Mouse (Mus musculus): ENCODE measurements around the gene Srcin1. TPM values are rescaled to one million over a fixed set of nuclear protein-coding genes. Genes with fewer than 3 reads are reported as not detected.

The Srcin1 gene
- polyA plus RNA-seq, 1 experiment from 2014 or later: not detected

DNA sequence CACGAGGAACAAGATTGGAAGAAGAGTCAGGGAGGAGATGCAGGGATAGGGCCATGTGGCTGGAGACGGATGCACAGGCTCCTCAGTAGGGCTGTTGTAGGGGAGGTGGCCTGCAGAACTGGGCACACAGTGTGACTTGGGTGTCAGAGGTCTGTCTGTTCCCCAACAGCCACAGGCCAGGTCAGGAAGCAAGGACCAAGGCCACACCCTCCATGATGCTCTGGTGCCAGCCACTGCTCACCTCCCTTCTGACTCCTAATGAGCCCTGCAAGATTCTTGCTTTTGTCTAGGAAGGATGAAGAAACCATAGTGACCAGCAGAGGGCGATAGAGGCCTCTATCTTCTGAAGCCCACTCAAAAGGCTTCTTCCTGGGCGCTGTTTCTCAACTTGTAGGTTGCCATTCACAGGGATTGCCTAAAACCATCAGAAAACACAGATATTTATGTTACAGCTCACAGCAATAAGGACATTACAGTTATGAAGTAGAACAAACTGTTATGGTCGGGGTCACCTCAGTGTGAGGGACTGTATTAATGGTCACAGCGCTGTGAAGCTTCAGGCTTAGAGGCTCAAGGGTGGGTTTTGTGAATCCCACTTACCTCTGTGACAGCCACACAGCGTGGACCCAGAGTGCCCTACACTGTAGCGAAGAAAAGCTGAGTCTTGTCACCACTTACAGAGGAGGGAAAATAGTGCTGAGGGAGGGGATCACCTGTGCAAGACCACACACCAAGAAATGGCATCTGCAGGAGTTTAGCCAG, 99.5 kb downstream of the Srcin1 start:
- ATAC-seq (ENCODE audit: insufficient read depth): 0 out of 2 replicates have a peak, but pooled peaks have one; percentile 16
- Histone ChIP-seq H3K27ac (replicated peaks) (no peak overlapping the region), H3K4me1 (replicated peaks) (peaks cover 14% of the 10 kb centered on the region; the same call in 1 of the 2 replicates), H3K27me3 (no peaks in the 10 kb centered on the region), H3K9me3 (replicated peaks) (no peaks in the 10 kb centered on the region), H3K36me3 (replicated peaks) (peaks cover 100% of the 10 kb centered on the region), H3K4me2 (no peak overlapping the region), H3K4me3 (replicated peaks) (no peak overlapping the region), H3K9ac (no peak overlapping the region)
- WGBS (ENCODE audit: insufficient replicate concordance): 72% methylated on average over 8 of the region's 8 CpGs

DNA sequence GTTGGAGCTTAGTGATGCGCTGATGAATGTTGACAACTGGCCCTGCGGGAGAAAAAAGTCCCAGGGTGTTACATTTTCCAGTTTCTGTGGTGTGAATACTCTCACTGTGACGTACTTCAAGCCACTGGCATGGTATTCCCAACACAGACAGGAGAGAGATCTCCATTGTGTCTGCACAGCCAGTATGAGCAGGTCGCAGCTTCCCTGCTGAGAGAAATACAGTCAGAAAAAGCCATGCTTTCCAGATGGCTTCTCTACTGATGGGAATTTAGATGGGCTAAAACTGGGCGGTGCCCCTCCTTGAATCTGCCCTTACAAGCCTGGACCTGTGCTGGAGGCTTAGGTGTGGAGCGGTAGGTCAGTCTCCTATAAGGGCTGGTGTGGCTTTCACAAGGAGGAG, 104.7 kb downstream of the Srcin1 start:
- Histone ChIP-seq H3K9ac (no peak overlapping the region), H3K9me3 (replicated peaks) (no peaks in the 10 kb centered on the region), H3K4me3 (replicated peaks) (no peak overlapping the region), H3K27ac (replicated peaks) (no peak overlapping the region), H3K4me2 (no peak overlapping the region), H3K27me3 (no peaks in the 10 kb centered on the region), H3K36me3 (replicated peaks) (peaks cover 100% of the 10 kb centered on the region), H3K4me1 (replicated peaks) (peaks cover 12% of the 10 kb centered on the region)
- 89% methylated on average over 6 of the region's 6 CpGs for WGBS (ENCODE audit: insufficient replicate concordance)
- ATAC-seq (ENCODE audit: insufficient read depth): no peak

DNA sequence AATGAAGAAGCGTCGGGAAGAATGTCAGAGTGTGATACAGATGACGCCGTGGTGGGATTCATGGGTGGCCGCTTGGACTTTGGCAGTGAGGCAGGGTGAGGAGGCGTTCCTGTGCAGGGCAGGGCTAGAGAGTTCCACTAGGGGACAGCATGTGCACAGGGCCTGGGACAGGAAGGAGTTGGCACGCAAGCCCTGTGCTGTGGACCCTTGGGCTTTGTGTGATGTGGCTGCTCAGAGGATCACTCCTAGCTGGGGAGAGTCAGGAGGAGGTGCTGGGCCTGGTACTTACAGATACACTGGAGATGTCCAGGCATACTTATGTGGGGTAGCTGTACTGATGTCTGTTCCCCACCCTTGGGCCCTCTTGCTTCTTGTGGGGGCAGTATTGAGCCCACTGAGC, 106.2 kb downstream of the Srcin1 start:
- Histone ChIP-seq H3K4me2 (no peak overlapping the region), H3K9ac (no peak overlapping the region), H3K4me1 (replicated peaks) (peaks cover 12% of the 10 kb centered on the region), H3K27me3 (no peaks in the 10 kb centered on the region), H3K36me3 (replicated peaks) (peaks cover 100% of the 10 kb centered on the region), H3K27ac (replicated peaks) (no peak overlapping the region), H3K4me3 (replicated peaks) (no peak overlapping the region), H3K9me3 (replicated peaks) (no peaks in the 10 kb centered on the region)
- no peak for ATAC-seq (ENCODE audit: insufficient read depth)
- WGBS (ENCODE audit: insufficient replicate concordance): 92% methylated on average over 7 of the region's 7 CpGs

DNA sequence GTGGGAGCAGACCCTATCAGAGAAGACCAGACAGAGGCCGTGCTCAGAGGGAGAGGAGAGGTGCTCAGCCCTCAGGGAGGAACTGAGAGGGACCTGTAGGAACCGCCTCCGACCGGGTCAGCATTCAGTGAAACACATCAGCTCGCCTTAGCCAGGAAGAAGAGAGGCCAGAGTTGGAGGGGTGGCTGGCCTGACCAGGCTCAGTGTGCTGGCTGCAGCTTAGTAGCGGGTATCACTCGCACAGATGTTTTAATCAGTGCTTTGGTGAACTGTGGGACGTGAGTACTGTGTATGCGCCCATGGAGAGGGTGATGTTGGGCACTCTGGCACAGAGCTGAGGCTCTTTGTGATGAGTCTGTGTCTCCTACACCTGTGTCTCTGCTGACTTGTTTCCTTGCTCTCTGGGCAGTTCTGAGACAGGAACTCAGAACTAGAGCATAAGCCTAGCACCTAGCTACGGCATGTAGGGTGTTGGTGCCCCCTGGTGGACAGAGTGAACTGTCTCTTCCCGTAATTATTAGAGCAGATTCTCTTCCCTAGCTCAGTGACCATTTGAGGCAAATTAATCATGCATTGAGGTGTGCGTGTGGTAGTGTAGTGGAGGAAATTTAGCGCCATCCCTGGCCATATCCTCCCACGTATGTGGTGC, 107.2 kb downstream of the Srcin1 start:
- WGBS (ENCODE audit: insufficient replicate concordance): 53% methylated on average over 14 of the region's 14 CpGs
- Histone ChIP-seq H3K4me1 (replicated peaks) (peaks cover 12% of the 10 kb centered on the region), H3K9ac (no peak overlapping the region), H3K4me3 (replicated peaks) (no peak overlapping the region), H3K4me2 (no peak overlapping the region), H3K27ac (replicated peaks) (no peak overlapping the region), H3K36me3 (replicated peaks) (peaks cover 100% of the 10 kb centered on the region), H3K27me3 (no peaks in the 10 kb centered on the region), H3K9me3 (replicated peaks) (no peaks in the 10 kb centered on the region)
- ATAC-seq (ENCODE audit: insufficient read depth): peak; percentile 56

DNA sequence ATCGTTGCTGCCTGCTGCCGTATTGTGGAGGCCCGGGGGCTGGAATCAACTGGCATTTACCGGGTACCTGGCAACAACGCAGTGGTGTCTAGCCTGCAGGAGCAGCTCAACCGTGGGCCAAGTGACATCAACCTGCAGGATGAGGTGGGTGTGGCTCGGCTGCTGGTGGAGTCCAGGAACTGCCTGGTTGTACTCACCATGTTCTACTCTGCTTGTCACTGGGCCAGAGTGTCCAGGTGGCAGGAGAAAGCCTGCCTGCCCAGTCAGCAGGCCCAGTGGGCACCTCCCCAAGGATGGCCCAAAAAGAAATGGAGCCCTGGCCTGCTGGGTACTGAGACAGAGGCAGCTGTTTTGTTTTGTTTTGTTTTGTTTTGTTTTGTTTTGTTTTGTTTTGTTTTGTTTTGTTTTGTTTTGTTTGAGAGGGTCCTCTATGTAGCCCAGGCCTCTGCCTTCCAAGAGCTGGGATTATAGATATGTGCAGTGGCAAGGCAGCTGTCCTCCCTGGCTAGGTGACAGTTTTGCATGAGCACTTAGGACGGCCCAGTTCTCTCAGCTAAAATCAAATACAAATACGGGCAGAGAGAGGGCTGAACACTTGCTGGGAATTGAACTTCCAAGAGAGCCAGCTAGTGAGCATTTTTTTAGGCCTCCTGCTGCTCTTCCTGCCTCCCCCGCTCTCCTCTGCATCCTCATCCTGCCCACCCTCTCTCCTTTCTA, 109.4 kb downstream of the Srcin1 start:
- 82% methylated on average over 10 of the region's 10 CpGs for WGBS (ENCODE audit: insufficient replicate concordance)

DNA sequence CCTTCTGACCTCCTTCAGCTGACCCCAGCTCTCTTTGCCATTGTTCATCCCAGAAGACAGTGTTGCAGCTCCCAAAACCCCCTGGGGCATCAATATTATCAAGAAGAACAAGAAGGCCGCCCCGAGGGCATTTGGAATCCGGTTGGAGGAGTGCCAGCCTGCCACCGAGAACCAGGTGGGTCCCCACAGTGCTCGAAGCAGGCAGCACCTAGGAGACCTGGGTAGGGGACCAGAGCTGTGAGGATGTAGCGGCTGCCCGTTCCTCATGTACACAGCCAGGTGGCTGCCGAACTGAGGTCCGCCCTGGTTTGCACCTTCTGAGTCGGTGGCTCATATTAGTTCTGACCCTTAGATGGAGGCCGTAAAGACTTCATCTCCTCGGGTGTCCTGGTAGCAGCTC, 110.0 kb downstream of the Srcin1 start:
- no peaks in the 10 kb centered on the region for H3K9me3 ChIP-seq (replicated peaks)
- peaks cover 100% of the 10 kb centered on the region for H3K36me3 ChIP-seq (replicated peaks)
- no peak overlapping the region for H3K4me3 ChIP-seq (replicated peaks)
- no peak overlapping the region for H3K9ac ChIP-seq
- H3K27ac ChIP-seq (replicated peaks): no peak overlapping the region
- peaks cover 12% of the 10 kb centered on the region for H3K4me1 ChIP-seq (replicated peaks)
- H3K4me2 ChIP-seq: no peak overlapping the region
- WGBS (ENCODE audit: insufficient replicate concordance): 90% methylated on average over 12 of the region's 12 CpGs
- no peaks in the 10 kb centered on the region for H3K27me3 ChIP-seq
- no peak for ATAC-seq (ENCODE audit: insufficient read depth)

More for the DNA sequence above, 109.4 kb downstream of the Srcin1 start:
- no peaks in the 10 kb centered on the region for H3K27me3 ChIP-seq
- peaks cover 100% of the 10 kb centered on the region for H3K36me3 ChIP-seq (replicated peaks)
- H3K4me2 ChIP-seq: no peak overlapping the region
- H3K9me3 ChIP-seq (replicated peaks): no peaks in the 10 kb centered on the region
- H3K9ac ChIP-seq: no peak overlapping the region
- peaks cover 12% of the 10 kb centered on the region for H3K4me1 ChIP-seq (replicated peaks)
- H3K4me3 ChIP-seq (replicated peaks): no peak overlapping the region
- 0 out of 2 replicates have a peak overlapping the region, but pooled peaks have one; percentile 19 for H3K27ac ChIP-seq (replicated peaks)
- no peak for ATAC-seq (ENCODE audit: insufficient read depth)

DNA sequence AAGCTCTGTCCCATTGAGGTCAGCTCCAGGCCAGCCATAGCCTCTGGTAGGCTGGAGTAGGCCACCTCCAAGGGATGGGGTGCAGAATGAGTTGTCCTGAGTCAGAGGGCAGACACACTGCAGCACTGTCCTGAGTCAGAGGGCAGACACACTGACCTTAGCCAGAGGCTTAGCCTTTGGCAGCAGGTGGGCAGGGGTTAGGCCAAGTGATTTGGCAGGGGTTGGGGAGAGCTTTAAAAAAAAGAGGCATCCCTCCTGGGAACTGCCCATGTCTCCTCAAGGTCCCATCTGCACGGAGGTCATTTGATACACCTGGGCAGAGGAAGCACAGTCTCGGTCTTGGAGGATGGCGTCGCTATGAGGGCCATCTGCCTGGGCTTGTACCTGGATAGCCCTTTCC, 112.0 kb downstream of the Srcin1 start:
- WGBS (ENCODE audit: insufficient replicate concordance): 86% methylated on average over 4 of the region's 4 CpGs
- Histone ChIP-seq H3K27me3 (no peaks in the 10 kb centered on the region), H3K9ac (no peak overlapping the region), H3K4me3 (replicated peaks) (no peak overlapping the region), H3K9me3 (replicated peaks) (no peaks in the 10 kb centered on the region), H3K4me1 (replicated peaks) (peaks cover 12% of the 10 kb centered on the region), H3K27ac (replicated peaks) (no peak overlapping the region), H3K4me2 (no peak overlapping the region), H3K36me3 (replicated peaks) (peaks cover 100% of the 10 kb centered on the region)
- no peak for ATAC-seq (ENCODE audit: insufficient read depth)

DNA sequence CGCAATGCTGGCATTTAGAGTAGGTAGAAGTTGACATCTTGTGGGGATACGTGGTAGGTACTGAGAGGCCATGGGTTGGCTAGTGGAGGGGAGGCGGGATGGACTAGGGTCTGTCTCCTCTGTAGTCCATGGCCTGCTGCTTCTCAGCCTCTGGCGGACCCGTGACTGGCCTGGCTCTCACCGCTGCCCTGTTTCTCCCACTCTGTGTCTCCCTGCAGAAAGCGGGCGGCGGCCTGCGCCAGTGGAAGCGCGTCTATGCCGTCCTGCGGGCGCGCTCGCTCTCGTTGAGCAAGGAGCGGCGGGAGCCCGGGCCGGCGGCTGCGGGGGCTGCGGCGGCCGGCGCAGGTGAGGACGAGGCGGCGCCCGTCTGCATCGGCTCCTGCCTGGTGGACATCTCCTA, 112.8 kb downstream of the Srcin1 start:
- Histone ChIP-seq H3K4me2 (no peak overlapping the region), H3K9ac (no peak overlapping the region), H3K27me3 (no peaks in the 10 kb centered on the region), H3K36me3 (replicated peaks) (peaks cover 100% of the 10 kb centered on the region), H3K4me1 (replicated peaks) (peaks cover 5% of the 10 kb centered on the region), H3K9me3 (replicated peaks) (no peaks in the 10 kb centered on the region), H3K4me3 (replicated peaks) (no peak overlapping the region), H3K27ac (replicated peaks) (no peak overlapping the region)
- ATAC-seq (ENCODE audit: insufficient read depth): no peak
- 87% methylated on average over 33 of the region's 33 CpGs for WGBS (ENCODE audit: insufficient replicate concordance)

DNA sequence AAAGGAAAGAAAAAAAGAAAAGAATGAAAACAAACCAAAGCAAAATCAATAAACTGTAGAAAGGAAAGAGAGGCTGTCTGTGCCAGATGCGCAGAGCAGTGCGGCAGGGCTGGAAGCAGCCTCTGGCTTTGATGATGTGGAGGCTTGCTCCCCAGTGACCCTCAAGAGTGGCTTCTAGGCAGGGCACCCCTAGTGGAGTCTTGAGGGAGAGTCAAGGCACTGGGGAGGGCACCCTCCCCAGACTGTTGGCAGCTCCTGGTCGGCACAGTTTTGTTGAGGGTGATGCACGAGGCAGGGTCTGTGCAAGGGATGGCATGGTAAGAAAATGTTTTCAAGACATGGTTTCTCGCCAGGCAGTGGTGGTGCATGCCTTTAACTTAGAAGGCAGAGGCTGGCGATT, 113.4 kb downstream of the Srcin1 start:
- Histone ChIP-seq H3K9ac (no peak overlapping the region), H3K27ac (replicated peaks) (no peak overlapping the region), H3K4me2 (no peak overlapping the region), H3K4me1 (replicated peaks) (no peaks in the 10 kb centered on the region; the same call in 1 of the 2 replicates), H3K9me3 (replicated peaks) (no peaks in the 10 kb centered on the region), H3K36me3 (replicated peaks) (peaks cover 100% of the 10 kb centered on the region), H3K27me3 (no peaks in the 10 kb centered on the region), H3K4me3 (replicated peaks) (no peak overlapping the region)
- no peak for ATAC-seq (ENCODE audit: insufficient read depth)
- WGBS (ENCODE audit: insufficient replicate concordance): 86% methylated on average over 6 of the region's 6 CpGs

DNA sequence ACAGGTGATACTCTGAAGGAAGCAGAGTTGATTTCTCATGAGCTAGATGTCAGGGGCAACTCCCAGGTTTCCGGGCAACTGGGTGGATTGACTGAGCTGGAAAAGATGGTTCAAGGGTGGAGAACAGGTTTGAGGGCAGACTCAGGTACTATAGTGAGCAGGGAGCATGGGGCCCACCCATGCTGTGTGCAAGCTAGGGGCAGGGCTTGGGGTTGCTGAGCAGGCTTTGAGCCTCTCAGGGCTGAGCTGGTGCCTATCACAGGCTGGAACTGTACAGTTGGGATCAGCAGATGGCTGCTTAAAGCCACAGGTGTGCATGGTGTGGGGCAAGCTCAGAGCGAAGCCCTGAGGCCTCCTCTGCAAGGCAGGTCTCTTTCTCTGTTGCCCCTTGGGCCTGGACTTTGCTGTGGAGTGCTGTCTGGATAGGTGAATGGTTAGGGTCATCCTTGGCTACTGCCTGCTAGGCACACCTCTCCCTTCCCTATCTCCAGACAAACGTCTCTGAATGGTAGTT, 114.6 kb downstream of the Srcin1 start:
- Histone ChIP-seq H3K27ac (replicated peaks) (no peak overlapping the region), H3K9me3 (replicated peaks) (no peaks in the 10 kb centered on the region), H3K27me3 (no peaks in the 10 kb centered on the region), H3K4me2 (no peak overlapping the region), H3K4me1 (replicated peaks) (no peaks in the 10 kb centered on the region; the same call in 1 of the 2 replicates), H3K9ac (no peak overlapping the region), H3K4me3 (replicated peaks) (no peak overlapping the region), H3K36me3 (replicated peaks) (peaks cover 100% of the 10 kb centered on the region)
- WGBS (ENCODE audit: insufficient replicate concordance): 96% methylated on average over 3 of the region's 3 CpGs
- ATAC-seq (ENCODE audit: insufficient read depth): no peak

Data from liver, embryonic 15.5 days (tissue).